Mouse (Mus musculus) hindbrain, embryonic 14.5 days (tissue): ENCODE measurements at regions not wholly inside any gene's neighbourhood (a gene's known extent, or its start where the extent isn't known, plus 50 kb on each side); places are given as distances from the start of the nearest gene placed in this dataset.

Source experiments
- ATAC-seq: fragments of 200-750 bp; cut with Nextera tagmentation; 2 replicates; pipeline ENCODE4 v1.8.0; 2017; ENCODE audit warnings: moderate number of reproducible peaks, mild to moderate bottlenecking, moderate TSS enrichment, moderate library complexity; ENCODE audit not compliant: low FRiP score
- DNase-seq: peaks from one replicate; pipeline ENCODE4 v3.0.0-alpha.2; 2015; ENCODE audit warnings: low spot score
- H3K27ac ChIP-seq: fragments of 300-500 bp; sonication (generic); 2 replicates; pipeline ENCODE4 v1.5.1; 2014; ENCODE audit warnings: mild to moderate bottlenecking, moderate library complexity
- H3K27me3 ChIP-seq: fragments of 300-500 bp; sonication (generic); 2 replicates; pipeline ENCODE4 v1.6.1; 2014; ENCODE audit warnings: mild to moderate bottlenecking, low read length, mixed read lengths; ENCODE audit not compliant: control insufficient read depth, insufficient read depth
- H3K36me3 ChIP-seq: fragments of 300-500 bp; sonication (generic); replicated peaks from 2 replicates; pipeline ENCODE4 v1.6.1; 2014; ENCODE audit not compliant: control insufficient read depth, insufficient read depth
- H3K4me1 ChIP-seq: fragments of 300-500 bp; sonication (generic); replicated peaks from 2 replicates; pipeline ENCODE4 v1.6.1; 2014; ENCODE audit warnings: antibody characterized with exemption, low read length, mixed read lengths; ENCODE audit not compliant: control insufficient read depth, insufficient read depth
- H3K4me2 ChIP-seq: fragments of 300-500 bp; sonication (generic); replicated peaks from 2 replicates; pipeline ENCODE4 v1.6.1; 2014; ENCODE audit warnings: mild to moderate bottlenecking, moderate library complexity
- H3K4me3 ChIP-seq: fragments of 300-500 bp; sonication (generic); replicated peaks from 2 replicates; pipeline ENCODE4 v1.5.1; 2014; ENCODE audit warnings: mild to moderate bottlenecking, low read length
- H3K9ac ChIP-seq: fragments of 300-500 bp; sonication (generic); 2 replicates; pipeline ENCODE4 v1.6.1; 2014
- H3K9me3 ChIP-seq: fragments of 300-500 bp; sonication (generic); 2 replicates; pipeline ENCODE4 v1.6.1; 2016; ENCODE audit warnings: low read length; ENCODE audit not compliant: control insufficient read depth
- WGBS: fragments of 180-500 bp; shearing (Covaris S2); extraction: QIAGEN DNeasy Blood & Tissue Kit; methylation state at CpG from one replicate; pipeline ENCODE4 v1.1.7; 2014; 5-methylcytosine and 5-hydroxymethylcytosine counted together

GRCm38 (mm10) chr16:24341736-24342135 lies 51.6 kb upstream of the Lpp start:
- Histone ChIP-seq H3K9ac (no peak overlapping the region), H3K4me1 (no peaks in the 10 kb centered on the region), H3K36me3 (no peaks in the 10 kb centered on the region), H3K4me2 (no peak overlapping the region), H3K27ac (no peak overlapping the region), H3K4me3 (no peak overlapping the region), H3K9me3 (no peaks in the 10 kb centered on the region), H3K27me3 (no peaks in the 10 kb centered on the region)
- DNase-seq = no peak
- WGBS = 87% methylated on average over 7 of the region's 7 CpGs
- no peak for ATAC-seq

- H3K27ac ChIP-seq = no peak overlapping the region
- H3K4me1 ChIP-seq = no peaks in the 10 kb centered on the region
- no peak overlapping the region for H3K9ac ChIP-seq
- H3K27me3 ChIP-seq = no peaks in the 10 kb centered on the region
- H3K9me3 ChIP-seq = no peaks in the 10 kb centered on the region
- WGBS = 51% methylated on average over 7 of the region's 7 CpGs
- no peak overlapping the region for H3K4me2 ChIP-seq
- ATAC-seq (no peak), DNase-seq (no peak)
- H3K4me3 ChIP-seq = no peak overlapping the region
- H3K36me3 ChIP-seq = no peaks in the 10 kb centered on the region
Measured at GRCm38 (mm10) chr16:24340646-24341045, 52.7 kb upstream of the Lpp start.

- 67% methylated on average over 10 of the region's 10 CpGs for WGBS
- Histone ChIP-seq H3K9ac (no peak overlapping the region), H3K9me3 (no peaks in the 10 kb centered on the region), H3K36me3 (no peaks in the 10 kb centered on the region), H3K27me3 (no peaks in the 10 kb centered on the region), H3K4me1 (no peaks in the 10 kb centered on the region), H3K27ac (no peak overlapping the region), H3K4me2 (no peak overlapping the region), H3K4me3 (no peak overlapping the region)
- DNase-seq (no peak), ATAC-seq (no peak)
Measured at GRCm38 (mm10) chr16:24339320-24340265, 53.7 kb upstream of the Lpp start.

- ATAC-seq (no peak), DNase-seq (no peak)
- no peak overlapping the region for H3K4me2 ChIP-seq
- no peaks in the 10 kb centered on the region for H3K36me3 ChIP-seq
- H3K27ac ChIP-seq = no peak overlapping the region
- H3K4me3 ChIP-seq = no peak overlapping the region
- H3K4me1 ChIP-seq = no peaks in the 10 kb centered on the region
- H3K27me3 ChIP-seq = no peaks in the 10 kb centered on the region
- H3K9ac ChIP-seq = no peak overlapping the region
- no peaks in the 10 kb centered on the region for H3K9me3 ChIP-seq
- WGBS = 87% methylated on average over 7 of the region's 7 CpGs
Measured at GRCm38 (mm10) chr16:24338404-24338803, 54.9 kb upstream of the Lpp start.

GRCm38 (mm10) chr16:24334389-24334788 lies 58.9 kb upstream of the Lpp start:
- no peak for ATAC-seq

GRCm38 (mm10) chr16:24331446-24332020 lies 61.8 kb upstream of the Lpp start:
- Histone ChIP-seq H3K27me3 (no peaks in the 10 kb centered on the region), H3K9ac (no peak overlapping the region), H3K4me1 (no peaks in the 10 kb centered on the region), H3K36me3 (no peaks in the 10 kb centered on the region), H3K4me2 (no peak overlapping the region), H3K9me3 (no peaks in the 10 kb centered on the region), H3K27ac (no peak overlapping the region), H3K4me3 (no peak overlapping the region)
- 94% methylated on average over 13 of the region's 13 CpGs for WGBS
- no peak for DNase-seq
- ATAC-seq = no peak

More at GRCm38 (mm10) chr16:24334389-24334788, 58.9 kb upstream of the Lpp start:
- H3K4me1 ChIP-seq = no peaks in the 10 kb centered on the region
- H3K27me3 ChIP-seq = no peaks in the 10 kb centered on the region
- no peak overlapping the region for H3K9ac ChIP-seq
- H3K9me3 ChIP-seq = no peaks in the 10 kb centered on the region
- no peaks in the 10 kb centered on the region for H3K36me3 ChIP-seq
- H3K27ac ChIP-seq = no peak overlapping the region
- H3K4me2 ChIP-seq = no peak overlapping the region
- H3K4me3 ChIP-seq = no peak overlapping the region
- no peak for DNase-seq
- 94% methylated on average over 2 of the region's 2 CpGs for WGBS

GRCm38 (mm10) chr16:24326571-24326970 lies 66.7 kb upstream of the Lpp start:
- Histone ChIP-seq H3K27ac (no peak overlapping the region), H3K4me2 (no peak overlapping the region), H3K9me3 (no peaks in the 10 kb centered on the region), H3K9ac (no peak overlapping the region), H3K36me3 (no peaks in the 10 kb centered on the region), H3K4me3 (no peak overlapping the region), H3K27me3 (no peaks in the 10 kb centered on the region), H3K4me1 (no peaks in the 10 kb centered on the region)
- no peak for ATAC-seq
- no peak for DNase-seq
- 90% methylated on average over 4 of the region's 4 CpGs for WGBS

- ATAC-seq (no peak), DNase-seq (no peak)
- 89% methylated on average over 5 of the region's 5 CpGs for WGBS
- H3K9me3 ChIP-seq = no peaks in the 10 kb centered on the region
- H3K9ac ChIP-seq = no peak overlapping the region
- H3K4me3 ChIP-seq = no peak overlapping the region
- H3K27ac ChIP-seq = no peak overlapping the region
- no peak overlapping the region for H3K4me2 ChIP-seq
- no peaks in the 10 kb centered on the region for H3K36me3 ChIP-seq
- no peaks in the 10 kb centered on the region for H3K27me3 ChIP-seq
- no peaks in the 10 kb centered on the region for H3K4me1 ChIP-seq
Measured at GRCm38 (mm10) chr16:24326046-24326445, 67.3 kb upstream of the Lpp start.

- no peak overlapping the region for H3K9ac ChIP-seq
- no peak for DNase-seq
- 100% methylated on average over 2 of the region's 2 CpGs for WGBS
Measured at GRCm38 (mm10) chr16:24324917-24325316, 68.4 kb upstream of the Lpp start.

More at GRCm38 (mm10) chr16:24324917-24325316, 68.4 kb upstream of the Lpp start:
- Histone ChIP-seq H3K4me3 (no peak overlapping the region), H3K4me1 (no peaks in the 10 kb centered on the region), H3K4me2 (no peak overlapping the region), H3K9me3 (no peaks in the 10 kb centered on the region), H3K27me3 (no peaks in the 10 kb centered on the region), H3K27ac (no peak overlapping the region), H3K36me3 (no peaks in the 10 kb centered on the region)
- ATAC-seq = no peak
